In the genomic region with DNA sequence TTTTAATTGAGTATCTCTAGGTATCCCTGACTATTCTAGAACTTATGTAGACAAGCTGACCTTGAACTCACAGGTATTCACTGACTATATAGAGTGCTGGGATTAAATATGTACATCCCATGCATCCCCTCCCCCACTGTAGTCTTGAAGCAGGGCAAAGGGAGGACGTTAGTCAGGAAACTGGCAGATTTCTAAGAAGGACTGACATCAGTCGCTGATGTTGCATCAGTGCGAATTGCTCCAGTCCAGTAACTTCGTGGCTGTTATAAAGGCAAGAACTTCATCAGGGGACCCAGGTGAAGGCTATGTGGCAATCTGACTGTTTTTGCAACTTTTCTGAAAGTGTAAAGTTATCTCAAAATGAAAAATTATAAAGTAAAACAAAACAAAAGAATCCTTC, we compare ENCODE assay signal across 29 mouse cellular contexts. TPM values are rescaled to one million over a fixed set of nuclear protein-coding genes. Genes with fewer than 3 reads are reported as not detected.
"Had no signal": no experiment of that assay in that cellular context is flagged by ENCODE, and none has a peak within 500 bp of the region (broad histone marks: within the 10 kb centered on the region; RNA-seq: fewer than 3 reads in every experiment).

No protein-coding gene starts in this region.

- H3K27me3 ChIP-seq: heart, embryonic 12.5 days; hindbrain, embryonic 12.5 days; intestine, embryonic 15.5 days; limb, embryonic 13.5 days; limb, embryonic 15.5 days; liver, embryonic 12.5 days had no signal

- H3K27ac ChIP-seq: heart, embryonic 10.5 days; hindbrain, embryonic 10.5 days; hindbrain, embryonic 12.5 days; hindbrain, embryonic 14.5 days; intestine, embryonic 15.5 days; layer of hippocampus, adult 2 months; limb, embryonic 13.5 days; limb, embryonic 15.5 days; liver, embryonic 12.5 days had no signal

- H3K4me3 ChIP-seq: heart, embryonic 10.5 days; heart, embryonic 12.5 days; hindbrain, embryonic 10.5 days; hindbrain, embryonic 12.5 days; intestine, embryonic 15.5 days; layer of hippocampus, adult 2 months; limb, embryonic 13.5 days; limb, embryonic 15.5 days; liver, embryonic 12.5 days had no signal

- ATAC-seq: hindbrain, embryonic 16.5 days; inflammation-experienced regulatory T-cells, adult 6 months; intestine, embryonic 15.5 days; intestine, postnatal 0 days; liver, embryonic 12.5 days had no signal

- H3K36me3 ChIP-seq: heart, embryonic 10.5 days; heart, embryonic 12.5 days; hindbrain, embryonic 10.5 days; hindbrain, embryonic 12.5 days; intestine, embryonic 15.5 days; limb, embryonic 13.5 days; limb, embryonic 15.5 days; liver, embryonic 12.5 days had no signal

- H3K4me1 ChIP-seq: intestine, embryonic 15.5 days; limb, embryonic 15.5 days had no signal

- H3K9me3 ChIP-seq: heart, embryonic 10.5 days; heart, embryonic 12.5 days; hindbrain, embryonic 10.5 days; hindbrain, embryonic 12.5 days; intestine, embryonic 15.5 days; limb, embryonic 13.5 days; limb, embryonic 15.5 days; liver, embryonic 12.5 days had no signal

- DNase-seq: gastrocnemius, postnatal 14 days; gastrocnemius, postnatal 36 days; heart, adult 18-20 months; heart, postnatal 10 days; heart, postnatal 4 days; kidney, adult 18-20 months; kidney, adult 8-10 months; kidney, postnatal 10 days; kidney, postnatal 25 days; kidney, postnatal 4 days; layer of hippocampus, adult 9-11 months; layer of hippocampus, postnatal 36 days; left cerebral cortex, postnatal 4 days had no signal

RNA-seq across cellular contexts. Expression of a gene that starts 10.4 kb away (rescaled TPM):
- total RNA-seq: heart, adult 8-10 months; heart, postnatal 25 days; liver, adult 2 months had no signal
- polyA plus RNA-seq: inflammation-experienced regulatory T-cells, adult 6 months; liver, adult 2 months; liver, embryonic 12.5 days had no signal
